Mouse (Mus musculus) testis, postnatal 14 days (tissue): ENCODE data around the gene Trpt1.

Experiments
- DNase-seq: peaks from one replicate; pipeline ENCODE4 v3.0.0; 2021; ENCODE audit warnings: low spot score

The Trpt1 gene

GRCm38 (mm10) chr19:6994002-6994401, 1.9 kb upstream of the Trpt1 start:
- DNase-seq, result no peak

GRCm38 (mm10) chr19:6994489-6994888, 1.4 kb upstream of the Trpt1 start:
- no peak for DNase-seq

- DNase-seq, result no peak
Observed at GRCm38 (mm10) chr19:6995255-6995991, 508 bp upstream of the Trpt1 start.

GRCm38 (mm10) chr19:6997721-6998290, 1.9 kb downstream of the Trpt1 start:
- DNase-seq, result no peak

GRCm38 (mm10) chr19:6999360-7000063, 3.6 kb downstream of the Trpt1 start:
- DNase-seq, result no peak

- DNase-seq, result no peak
Observed at GRCm38 (mm10) chr19:7006892-7007593, 11.1 kb downstream of the Trpt1 start.

- DNase-seq, result no peak
Observed at GRCm38 (mm10) chr19:7012426-7012825, 16.5 kb downstream of the Trpt1 start.

GRCm38 (mm10) chr19:7013984-7014383, 18.1 kb downstream of the Trpt1 start:
- DNase-seq, result no peak

- no peak for DNase-seq
Observed at GRCm38 (mm10) chr19:7014481-7015135, 18.7 kb downstream of the Trpt1 start.

- no peak for DNase-seq
Observed at GRCm38 (mm10) chr19:7017541-7018457, 21.9 kb downstream of the Trpt1 start.

GRCm38 (mm10) chr19:7018546-7018945, 22.6 kb downstream of the Trpt1 start:
- no peak for DNase-seq

GRCm38 (mm10) chr19:7019191-7019590, 23.3 kb downstream of the Trpt1 start, which contains the start of gene Fermt3:
TSS of gene Fermt3 (minus strand) at chr19:7019469.
- no peak for DNase-seq

GRCm38 (mm10) chr19:7020224-7020641, 24.3 kb downstream of the Trpt1 start:
- no peak for DNase-seq

GRCm38 (mm10) chr19:7029531-7029930, 33.6 kb downstream of the Trpt1 start:
- DNase-seq, result no peak

- no peak for DNase-seq
Observed at GRCm38 (mm10) chr19:7034006-7034405, 38.1 kb downstream of the Trpt1 start.

GRCm38 (mm10) chr19:7039088-7039720, 43.3 kb downstream of the Trpt1 start:
- DNase-seq, result peak; percentile 79

- peak; percentile 100 for DNase-seq
Observed at GRCm38 (mm10) chr19:7039841-7040636, 44.1 kb downstream of the Trpt1 start, which contains the start of gene Stip1. TSS of gene Stip1 (minus strand) at chr19:7039967.

GRCm38 (mm10) chr19:7040637-7041130, 44.8 kb downstream of the Trpt1 start:
- no peak for DNase-seq

- no peak for DNase-seq
Observed at GRCm38 (mm10) chr19:7041171-7041570, 45.2 kb downstream of the Trpt1 start.
